Mouse (Mus musculus) retina, postnatal 1 day (tissue): ENCODE data around the gene Emc10.

Experiments used
- DNase-seq: peaks from one replicate; pipeline ENCODE4 v3.0.0-alpha.2; 2012

Gene Emc10

GRCm38 (mm10) chr7:44525126-44525832 is 28.9 kb upstream of the Emc10 start:
- peak; percentile 53 for DNase-seq

GRCm38 (mm10) chr7:44524502-44524901 is 28.2 kb upstream of the Emc10 start, which contains the start of gene Mybpc2:
Mybpc2 (minus strand) TSS chr7:44524656.
- DNase-seq: no peak

DNA sequence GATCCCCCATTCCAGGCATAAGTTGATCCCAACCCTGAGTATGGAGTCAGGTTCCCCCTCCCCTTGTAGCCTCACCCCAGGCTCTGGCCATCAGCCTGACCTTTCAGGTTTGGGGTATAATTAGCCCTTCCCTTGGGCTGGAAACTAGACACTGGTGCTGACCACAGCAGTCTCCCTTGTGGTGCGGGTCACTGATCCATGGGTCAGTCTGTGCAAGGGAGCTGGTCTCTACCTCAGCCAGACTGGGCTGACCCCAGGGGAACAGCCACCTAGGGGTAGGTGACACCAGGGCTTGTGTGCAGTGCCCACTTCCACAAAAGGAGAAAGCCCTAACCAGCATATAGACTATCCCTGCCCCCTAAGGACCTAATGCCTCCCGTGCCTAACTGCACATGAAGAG is 26.7 kb upstream of the Emc10 start:
- no peak for DNase-seq

- peak; percentile 74 for DNase-seq
Observed at GRCm38 (mm10) chr7:44521710-44522109, 25.4 kb upstream of the Emc10 start.

- DNase-seq: no peak
Observed at GRCm38 (mm10) chr7:44520990-44521389, 24.7 kb upstream of the Emc10 start.

DNA sequence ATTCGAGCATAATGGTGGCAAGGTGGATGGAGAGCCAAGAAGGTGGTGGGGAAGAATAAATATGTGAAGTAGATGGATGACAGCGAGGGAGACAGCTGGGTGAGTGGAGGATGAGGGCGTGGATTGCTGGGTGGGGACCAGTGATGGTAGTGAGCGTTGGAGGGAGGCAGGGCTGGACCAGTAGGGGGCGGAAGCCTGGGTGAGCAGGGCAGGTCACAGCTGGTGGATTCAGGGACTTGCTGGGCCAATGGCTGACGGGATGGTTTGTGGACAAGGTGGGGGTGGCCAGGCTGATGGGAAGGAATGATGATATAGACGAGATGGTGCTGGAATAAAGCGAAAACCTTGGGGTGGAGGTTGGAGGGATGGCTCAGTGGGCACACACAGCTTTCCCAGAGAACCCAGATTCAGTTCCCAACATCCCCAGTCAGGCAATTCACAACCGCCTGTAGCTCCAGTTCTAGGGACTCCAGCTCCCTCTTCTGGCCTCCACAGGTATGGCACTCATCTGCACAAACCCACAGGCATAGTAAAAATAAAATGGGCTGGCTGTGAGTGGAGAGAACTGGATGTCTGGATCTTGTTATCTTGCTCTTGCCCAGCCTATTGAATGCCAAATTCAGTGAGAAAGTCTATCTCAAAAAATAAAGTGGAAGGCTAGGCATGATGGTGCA is 23.0 kb upstream of the Emc10 start:
- peak; percentile 19 for DNase-seq

DNA sequence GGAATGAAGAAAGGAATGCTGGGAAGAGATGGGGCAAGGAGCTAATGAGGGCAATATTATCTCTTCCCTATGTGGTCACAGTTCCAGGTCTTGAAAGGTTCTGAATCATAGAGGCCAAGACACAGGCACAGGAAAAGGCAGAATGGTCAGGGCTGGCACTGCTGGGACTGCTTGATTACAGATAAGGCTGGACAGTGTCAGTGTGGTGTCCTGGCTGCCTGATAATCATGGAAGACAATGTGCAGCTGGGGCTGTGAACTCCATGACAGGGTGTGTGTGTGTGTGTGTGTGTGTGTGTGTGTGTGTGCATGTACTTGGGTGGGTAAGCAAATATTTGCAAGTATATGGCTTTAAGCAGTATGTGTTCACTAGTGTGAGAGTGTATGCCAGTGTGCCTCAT is 11.2 kb upstream of the Emc10 start:
- no peak for DNase-seq

- peak; percentile 88 for DNase-seq
Observed at GRCm38 (mm10) chr7:44501563-44502115, 5.3 kb upstream of the Emc10 start.

DNA sequence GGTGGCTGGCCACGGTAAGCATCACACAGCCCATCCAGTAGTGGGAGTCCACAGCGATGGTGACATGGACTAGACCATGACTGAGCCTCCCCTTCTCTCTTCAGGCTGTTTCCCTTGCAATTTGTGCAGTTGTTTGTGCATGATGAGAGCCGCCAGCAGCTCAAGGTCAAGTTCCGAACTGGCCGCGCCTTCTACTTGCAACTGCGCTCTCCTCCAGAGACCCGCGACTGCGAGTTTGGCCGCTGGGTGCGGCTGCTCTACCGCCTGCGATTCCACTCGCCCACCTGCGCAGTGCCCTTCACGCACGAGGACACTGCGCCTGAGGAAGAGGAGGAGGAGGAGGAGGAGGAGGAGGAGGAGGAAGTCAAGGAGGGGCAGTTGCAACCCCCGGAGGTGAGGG is 3.7 kb upstream of the Emc10 start:
- DNase-seq: no peak

- no peak for DNase-seq
Observed at GRCm38 (mm10) chr7:44498922-44499321, 2.6 kb upstream of the Emc10 start.

GRCm38 (mm10) chr7:44497361-44498055 is 1.2 kb upstream of the Emc10 start:
- DNase-seq: no peak

DNA sequence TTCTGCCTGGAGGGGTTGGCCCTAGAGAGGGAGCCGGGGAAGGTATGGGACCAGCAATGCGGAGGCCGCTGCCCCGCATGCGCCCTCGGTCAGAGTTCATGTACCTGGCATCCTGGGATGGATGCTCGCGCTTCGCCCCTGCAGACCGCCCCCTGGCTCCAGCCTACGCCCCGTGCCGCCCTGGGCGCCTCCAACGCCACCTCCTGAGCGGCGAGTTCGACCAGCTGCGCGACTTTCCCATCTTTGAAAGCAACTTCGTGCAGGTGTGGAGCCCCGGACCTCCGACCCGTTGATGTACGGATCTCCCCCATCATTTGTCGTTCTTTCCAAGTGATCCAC is 411 bp upstream of the Emc10 start:
- no peak for DNase-seq

DNA sequence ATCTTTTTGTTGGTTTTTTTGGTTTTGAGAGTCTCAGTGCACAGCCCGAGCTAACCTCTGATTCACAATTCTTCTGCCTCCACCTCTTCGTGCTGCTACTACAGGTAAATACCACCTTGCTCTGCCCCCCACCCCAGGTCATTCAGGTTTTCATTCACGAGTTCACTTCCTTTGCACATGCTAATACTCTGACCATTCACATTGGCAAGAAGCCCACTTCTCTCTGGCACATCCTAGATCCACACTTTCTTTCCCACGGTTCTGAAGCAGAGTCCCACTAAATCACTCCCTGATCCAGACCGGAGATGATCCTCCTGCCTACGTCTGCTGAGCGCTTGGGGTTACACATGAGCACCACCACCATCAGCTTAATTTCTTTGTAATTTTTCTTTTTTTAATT is 1.2 kb downstream of the Emc10 start:
- DNase-seq: no peak

- no peak for DNase-seq
Observed at GRCm38 (mm10) chr7:44494681-44495080, 1.6 kb downstream of the Emc10 start.

DNA sequence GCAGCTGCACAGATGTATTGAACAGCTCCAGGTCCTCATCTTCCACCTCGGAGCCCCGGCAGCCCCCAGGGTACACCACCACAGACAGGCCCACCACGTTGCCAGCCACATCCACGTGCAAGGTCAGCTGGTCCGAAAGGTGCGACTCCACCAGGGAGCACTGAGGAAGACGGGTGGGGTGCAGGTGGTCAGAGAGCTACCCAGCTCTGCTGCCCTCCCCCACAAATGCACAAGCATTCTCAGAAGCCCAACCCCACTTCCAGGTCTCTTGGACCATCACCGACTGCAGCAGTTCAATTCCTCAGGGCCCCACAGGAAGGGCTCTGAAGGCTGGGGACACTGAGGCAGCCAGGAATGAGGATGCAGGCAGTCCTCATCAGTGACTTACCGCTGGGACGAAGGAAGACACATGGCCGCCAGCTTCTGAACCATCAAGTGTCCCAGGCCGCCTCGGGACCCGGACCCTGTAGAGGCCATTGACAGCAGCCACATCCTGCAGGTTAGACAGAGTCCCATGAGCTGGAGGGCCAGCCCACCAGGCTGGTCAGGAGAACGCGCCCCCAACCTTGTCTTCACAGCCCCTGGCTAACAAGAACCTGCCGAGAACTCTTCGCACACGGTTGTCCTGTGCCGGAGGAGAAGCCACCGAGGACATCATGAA is 4.0 kb downstream of the Emc10 start:
- DNase-seq: no peak

GRCm38 (mm10) chr7:44491391-44491790 is 4.9 kb downstream of the Emc10 start:
- no peak for DNase-seq

GRCm38 (mm10) chr7:44490281-44490680 is 6.0 kb downstream of the Emc10 start:
- DNase-seq: no peak

- DNase-seq: no peak
Observed at GRCm38 (mm10) chr7:44488545-44488944, 7.8 kb downstream of the Emc10 start.

- no peak for DNase-seq
Observed at GRCm38 (mm10) chr7:44487936-44488335, 8.4 kb downstream of the Emc10 start.

- no peak for DNase-seq
Observed at GRCm38 (mm10) chr7:44486927-44487575, 9.3 kb downstream of the Emc10 start.

DNA sequence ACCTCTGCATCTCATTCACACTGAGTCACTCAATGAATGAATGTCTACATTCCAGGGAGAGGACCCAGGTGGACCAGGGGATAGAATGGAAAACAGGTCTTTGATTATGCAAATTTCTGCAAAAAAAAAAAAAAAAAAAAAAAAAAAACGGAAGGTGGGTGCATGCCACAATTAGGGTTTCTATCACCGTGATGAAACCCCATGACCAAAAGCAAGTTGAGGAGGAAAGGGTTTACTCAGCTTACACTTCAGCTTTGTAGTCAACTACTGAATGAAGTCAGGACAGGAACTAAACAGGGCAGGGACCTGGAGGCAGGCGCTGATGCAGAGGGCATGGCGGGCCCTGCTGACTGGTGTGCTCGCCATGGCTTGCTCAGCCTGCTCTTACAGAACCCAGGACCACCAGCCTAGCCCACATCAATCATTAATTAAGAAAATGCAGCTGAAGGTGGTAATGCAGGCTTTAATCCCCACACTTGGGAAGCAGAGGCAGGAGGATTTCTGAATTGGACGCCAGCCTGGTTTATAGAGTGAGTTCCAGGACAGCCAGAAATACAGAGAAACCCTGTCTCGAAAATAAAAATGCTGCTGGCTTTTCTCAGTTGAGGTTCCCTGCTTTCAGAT is 10.6 kb downstream of the Emc10 start:
- no peak for DNase-seq
